Mouse (Mus musculus) bone marrow macrophage, adult 2 months (primary cell): ENCODE data around the gene Mcoln3.

Source experiments
- CTCF ChIP-seq: IDR thresholded peaks from 2 replicates; pipeline ENCODE4 v1.5.1; 2012; ENCODE audit warnings: low read depth, mild to moderate bottlenecking, low read length, moderate library complexity
- POLR2A ChIP-seq: IDR thresholded peaks from 2 replicates; pipeline ENCODE4 v1.6.1; 2012; ENCODE audit warnings: mild to moderate bottlenecking, low read depth, low read length, borderline replicate concordance

GRCm38 (mm10) chr3:146096986-146097385 is 20.3 kb upstream of the Mcoln3 start:
- no peak for TF ChIP-seq CTCF
- no peak for TF ChIP-seq POLR2A
